Mouse (Mus musculus) ES-E14 (cell line): ENCODE results near the gene Opa3.

Experiments
- HCFC1 ChIP-seq: IDR thresholded peaks from 2 replicates; pipeline ENCODE4 v1.6.1; 2012; ENCODE audit warnings: low read length, inconsistent platforms, borderline replicate concordance; ENCODE audit not compliant: insufficient read depth
- MAFK ChIP-seq: IDR thresholded peaks from 2 replicates; pipeline ENCODE4 v1.6.1; 2014; ENCODE audit warnings: mild to moderate bottlenecking, low read depth, low read length, inconsistent platforms; ENCODE audit not compliant: insufficient read depth
- ZC3H11A ChIP-seq: IDR thresholded peaks from 2 replicates; pipeline ENCODE4 v1.6.1; 2012; ENCODE audit warnings: low read depth, mild to moderate bottlenecking, inconsistent platforms, low read length, borderline replicate concordance
- ZNF384 ChIP-seq: IDR thresholded peaks from 2 replicates; pipeline ENCODE4 v1.6.1; 2012; ENCODE audit warnings: low read depth, low read length, inconsistent platforms

DNA sequence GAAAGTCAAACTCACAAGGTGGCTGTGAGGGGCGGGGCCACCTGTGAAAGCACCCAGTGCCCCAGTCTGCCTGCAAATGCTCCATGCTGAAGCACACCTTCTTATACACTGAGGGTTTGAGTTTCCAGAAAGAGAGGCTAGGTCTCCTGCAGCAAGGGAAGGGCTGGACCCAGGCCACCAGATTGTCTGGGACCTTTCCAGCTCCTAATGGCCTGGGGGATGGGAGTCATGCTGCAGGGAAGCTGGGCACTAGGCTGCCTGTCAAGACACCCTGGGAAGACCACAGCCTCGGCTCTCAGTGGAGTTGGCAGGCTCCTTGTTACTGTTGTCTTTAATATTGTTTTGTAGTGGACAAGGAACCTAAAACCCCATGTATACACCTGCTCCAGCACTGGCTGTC, 8.3 kb downstream of the Opa3 start:
- TF ChIP-seq HCFC1 (no peak), ZC3H11A (no peak), MAFK (no peak), ZNF384 (no peak)
